Mouse (Mus musculus): ENCODE data around the gene Fthl17d.
"Not testable (repeated sequence)": the region's sequence is repeated elsewhere in the genome, so short reads cannot be mapped to it uniquely, and the experiment has no call there.

Gene Fthl17d

GRCm38 (mm10) chrX:8986655-8987054 lies at the start of gene Fthl17d:
TSS of gene Fthl17d (minus strand) at chrX:8986755.
- DNase-seq (ENCODE audit: low spot score): not testable (repeated sequence)

- DNase-seq (ENCODE audit: low spot score): not testable (repeated sequence)
Observed at GRCm38 (mm10) chrX:9033193-9033592, 46.6 kb upstream of the Fthl17d start, which contains the start of gene Fthl17e. TSS of gene Fthl17e (plus strand) at chrX:9033493.

- no peak for DNase-seq (ENCODE audit: low spot score)
Observed at GRCm38 (mm10) chrX:9019481-9019880, 32.9 kb upstream of the Fthl17d start.

GRCm38 (mm10) chrX:9016079-9016478 lies 29.5 kb upstream of the Fthl17d start:
- no peak for DNase-seq (ENCODE audit: low spot score)

GRCm38 (mm10) chrX:8976459-8976858 lies 10.1 kb downstream of the Fthl17d start, which contains the start of gene Fthl17c:
TSS of gene Fthl17c (minus strand) at chrX:8976559.
- not testable (repeated sequence) for DNase-seq (ENCODE audit: low spot score)

- DNase-seq (ENCODE audit: low spot score): peak; percentile 5
Observed at GRCm38 (mm10) chrX:8964618-8965017, 21.9 kb downstream of the Fthl17d start.

- DNase-seq (ENCODE audit: low spot score): not testable (repeated sequence)
Observed at GRCm38 (mm10) chrX:8962875-8963274, 23.7 kb downstream of the Fthl17d start, which contains the start of gene Fthl17b. TSS of gene Fthl17b (minus strand) at chrX:8962975.

- peak; percentile 88 for DNase-seq (ENCODE audit: low spot score)
Observed at GRCm38 (mm10) chrX:8948130-8948805, 38.3 kb downstream of the Fthl17d start.

GRCm38 (mm10) chrX:8944041-8944440 lies 42.5 kb downstream of the Fthl17d start:
- no peak for DNase-seq (ENCODE audit: low spot score)
